Comparison of ENCODE assay signal across 8 mouse cellular contexts in the genomic region with DNA sequence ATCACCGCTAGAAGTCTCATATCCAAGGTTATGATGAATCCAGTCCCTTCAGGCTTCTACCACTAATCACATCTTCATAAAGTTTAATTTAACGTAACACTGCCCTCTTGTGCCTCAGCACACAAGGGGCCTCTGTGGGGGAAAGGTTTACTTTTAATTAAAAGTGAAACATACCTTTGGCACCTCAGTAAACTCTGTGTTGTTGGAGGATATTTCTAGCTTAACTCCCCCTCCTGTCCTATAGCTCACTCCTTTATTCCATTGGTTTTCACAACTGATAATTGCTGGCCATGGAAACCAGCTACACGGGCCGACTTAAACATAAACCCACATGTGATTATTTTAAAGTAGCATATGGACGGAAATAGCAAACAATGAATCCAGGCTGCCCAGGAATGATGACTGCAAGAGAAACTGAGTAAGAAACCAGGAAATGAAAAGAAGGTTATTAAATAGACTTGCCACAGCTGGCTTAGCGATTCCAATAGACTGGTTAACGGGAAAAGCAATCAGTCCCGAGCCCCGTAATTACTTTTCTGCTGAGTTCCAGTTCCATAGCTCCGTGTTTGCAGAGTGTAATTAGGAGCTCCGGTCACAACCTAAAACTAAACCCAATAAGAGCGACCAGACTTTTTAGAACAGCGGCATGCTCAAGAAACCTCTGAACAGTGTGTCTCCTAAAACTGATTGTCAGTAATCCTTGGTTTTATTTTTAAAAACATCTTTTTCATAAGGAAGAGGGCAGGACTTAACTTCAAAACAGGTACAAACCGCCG.
DNase-seq lines count a peak whose midpoint lies in the region; ATAC-seq lines count a peak whose summit lies in the region.

No protein-coding gene starts in this region.

- ATAC-seq in cerebellum, adult (ENCODE audit: insufficient number of reproducible peaks, low FRiP score, low TSS enrichment), result no peak
- ATAC-seq in midbrain, embryonic 12.5 days (ENCODE audit: low FRiP score, low read depth), result no peak
- ATAC-seq in midbrain, embryonic 15.5 days (replicated peaks), result no peak
- no peak for ATAC-seq in megakaryocyte, adult 5-6 weeks (ENCODE audit: poor library complexity, severe bottlenecking)

- H3K27me3 ChIP-seq in midbrain, embryonic 12.5 days, result no peaks in the 10 kb centered on the region
- no peaks in the 10 kb centered on the region for H3K27me3 ChIP-seq in midbrain, embryonic 15.5 days (replicated peaks)

- no peaks in the 10 kb centered on the region for H3K36me3 ChIP-seq in midbrain, embryonic 12.5 days
- H3K36me3 ChIP-seq in midbrain, embryonic 15.5 days (replicated peaks), result no peaks in the 10 kb centered on the region

- H3K27ac ChIP-seq in midbrain, embryonic 12.5 days (replicated peaks), result no peak overlapping the region
- no peak overlapping the region for H3K27ac ChIP-seq in midbrain, embryonic 15.5 days

- 48% methylated on average over 15 of the region's 15 CpGs for WGBS in midbrain, embryonic 12.5 days
- WGBS in midbrain, embryonic 15.5 days, result 43% methylated on average over 15 of the region's 15 CpGs

- DNase-seq in cerebellum, postnatal 10 days, result peak; percentile 24 to 42
- peak; percentile 29 for DNase-seq in kidney, adult 9 months
- DNase-seq in retina, postnatal 1 day, result peak; percentile 18
- DNase-seq in gastrocnemius, postnatal 14 days, result no peak

- H3K9me3 ChIP-seq in midbrain, embryonic 12.5 days, result no peaks in the 10 kb centered on the region
- H3K9me3 ChIP-seq in midbrain, embryonic 15.5 days, result no peaks in the 10 kb centered on the region

- intact Hi-C loops in gastrocnemius, postnatal 14 days (cut with DNase I; ENCODE audit: low total_unique reads), result loop anchor here (10.0 kb wide), 1 partner anchor 759 kb away; no protein-coding TSS in a partner anchor

- H3K4me3 ChIP-seq in midbrain, embryonic 12.5 days, result no peak overlapping the region
- no peak overlapping the region for H3K4me3 ChIP-seq in midbrain, embryonic 15.5 days

- H3K4me2 ChIP-seq in midbrain, embryonic 12.5 days (replicated peaks), result peak overlapping the region; percentile 19; the same call in 1 of the 2 replicates
- no peak overlapping the region for H3K4me2 ChIP-seq in midbrain, embryonic 15.5 days

- no peak overlapping the region for H3K9ac ChIP-seq in midbrain, embryonic 12.5 days (replicated peaks)
- H3K9ac ChIP-seq in midbrain, embryonic 15.5 days, result no peak overlapping the region

- H3K4me1 ChIP-seq in midbrain, embryonic 12.5 days, result peaks cover 7% of the 10 kb centered on the region; the same call in 1 of the 2 replicates
- H3K4me1 ChIP-seq in midbrain, embryonic 15.5 days, result no peaks in the 10 kb centered on the region
